In genomic region chr6:54193631-54194305, GRCm38 (mm10) we compare ENCODE assay signal across 21 mouse cellular contexts.
DNase-seq lines count a peak whose midpoint lies in the region; ATAC-seq lines count a peak whose summit lies in the region.
"Had no signal": no experiment of that assay in that cellular context is flagged by ENCODE, and none has a peak within 500 bp of the region (broad histone marks: within the 10 kb centered on the region; RNA-seq: fewer than 3 reads in every experiment).

No protein-coding gene starts in this region.

- H3K27ac ChIP-seq in neural tube, embryonic 12.5 days = no peak overlapping the region
- peak overlapping the region; percentile 60 for H3K27ac ChIP-seq in midbrain, embryonic 14.5 days (replicated peaks; ENCODE audit: low read depth, low read length)
- H3K27ac ChIP-seq: embryonic facial prominence, embryonic 12.5 days; heart, adult 2 months; heart, embryonic 15.5 days; liver, embryonic 14.5 days had no signal

- no peaks in the 10 kb centered on the region for H3K27me3 ChIP-seq in neural tube, embryonic 12.5 days (replicated peaks)
- H3K27me3 ChIP-seq in midbrain, embryonic 14.5 days (ENCODE audit: control insufficient read depth, insufficient read depth, low read length) = no peaks in the 10 kb centered on the region
- H3K27me3 ChIP-seq: embryonic facial prominence, embryonic 12.5 days; heart, embryonic 15.5 days; Patski had no signal

- H3K36me3 ChIP-seq in neural tube, embryonic 12.5 days = no peaks in the 10 kb centered on the region
- H3K36me3 ChIP-seq in midbrain, embryonic 14.5 days (ENCODE audit: control insufficient read depth, insufficient read depth, low read length) = no peaks in the 10 kb centered on the region
- H3K36me3 ChIP-seq: embryonic facial prominence, embryonic 12.5 days; heart, embryonic 15.5 days had no signal

- no peaks in the 10 kb centered on the region for H3K9me3 ChIP-seq in neural tube, embryonic 12.5 days
- H3K9me3 ChIP-seq in midbrain, embryonic 14.5 days (ENCODE audit: control insufficient read depth, low read length) = no peaks in the 10 kb centered on the region
- H3K9me3 ChIP-seq: embryonic facial prominence, embryonic 12.5 days; heart, embryonic 15.5 days had no signal

- 39% methylated on average over 7 of the region's 7 CpGs for WGBS in neural tube, embryonic 12.5 days
- WGBS in midbrain, embryonic 14.5 days = 25% methylated on average over 7 of the region's 7 CpGs

- no peak overlapping the region for H3K4me2 ChIP-seq in neural tube, embryonic 12.5 days (replicated peaks)
- 0 out of 2 replicates have a peak overlapping the region, but pooled peaks have one; percentile 15 for H3K4me2 ChIP-seq in midbrain, embryonic 14.5 days (ENCODE audit: low read length)
- H3K4me2 ChIP-seq: embryonic facial prominence, embryonic 12.5 days; heart, embryonic 15.5 days had no signal

- 0 out of 2 replicates have a peak, but pooled peaks have one; percentile 41 for ATAC-seq in neural tube, embryonic 12.5 days (ENCODE audit: low FRiP score, low read depth)
- ATAC-seq in midbrain, embryonic 14.5 days (ENCODE audit: low FRiP score, low TSS enrichment) = peak; percentile 34; the same call in 1 of the 2 replicates
- ATAC-seq: intestine, embryonic 16.5 days; Patski had no signal

- no peak overlapping the region for H3K9ac ChIP-seq in neural tube, embryonic 12.5 days
- no peak overlapping the region for H3K9ac ChIP-seq in midbrain, embryonic 14.5 days (replicated peaks; ENCODE audit: low read length)
- H3K9ac ChIP-seq: embryonic facial prominence, embryonic 12.5 days; heart, embryonic 15.5 days; liver, embryonic 14.5 days had no signal

- no peak overlapping the region for H3K4me3 ChIP-seq in neural tube, embryonic 12.5 days
- no peak overlapping the region for H3K4me3 ChIP-seq in midbrain, embryonic 14.5 days (replicated peaks; ENCODE audit: low read depth, low read length)
- H3K4me3 ChIP-seq: embryonic facial prominence, embryonic 12.5 days; erythroblast, embryonic 14.5 days; heart, adult 2 months; heart, embryonic 15.5 days; myocyte had no signal

- H3K4me1 ChIP-seq in neural tube, embryonic 12.5 days = no peaks in the 10 kb centered on the region
- 0 out of 2 replicates have a peak, but pooled peaks cover 10% of the 10 kb centered on the region for H3K4me1 ChIP-seq in midbrain, embryonic 14.5 days (ENCODE audit: control insufficient read depth, insufficient read depth, low read length)
- H3K4me1 ChIP-seq: embryonic facial prominence, embryonic 12.5 days; heart, embryonic 15.5 days had no signal

- DNase-seq in cerebellum, adult 11-12 months = peak; percentile 31
- no peak for DNase-seq in cerebellum, adult 9-10 months
- no peak for DNase-seq in neural tube, embryonic 10.5 days (ENCODE audit: extremely low spot score, low spot score)
- DNase-seq in midbrain, embryonic 14.5 days = peak; percentile 68
- DNase-seq in spleen, postnatal 10 days (ENCODE audit: low spot score in 2 of 2) = no peak
- no peak for DNase-seq in right cerebral cortex, postnatal 36 days (ENCODE audit: low spot score in 2 of 2)
- no peak for DNase-seq in lung, postnatal 25 days (ENCODE audit: low spot score)
- DNase-seq: adrenal gland, adult 8-10 months; gastrocnemius, postnatal 14 days; heart, adult 2 months; heart, postnatal 4 days; spleen, adult 18-20 months; thymus, postnatal 4 days had no signal

Comparison
In these comparisons a context has a peak if more than half of its experiments do, and no peak if none do; other contexts are left out.
1. DNase-seq: peak in cerebellum, adult 11-12 months (single experiment) and midbrain, embryonic 14.5 days (single experiment); none in cerebellum, adult 9-10 months (single experiment), neural tube, embryonic 10.5 days (single experiment), spleen, postnatal 10 days (0 of 2), right cerebral cortex, postnatal 36 days (0 of 2) and lung, postnatal 25 days (single experiment).